Mouse (Mus musculus) hematopoietic stem cell, adult 5-6 weeks (primary cell): Measurements from ENCODE around the gene Mapk14. TPM values are rescaled to one million over a fixed set of nuclear protein-coding genes. Genes with fewer than 3 reads are reported as not detected.
"Not testable (repeated sequence)": the region's sequence is repeated elsewhere in the genome, so short reads cannot be mapped to it uniquely, and the experiment has no call there.

Experiments
- ATAC-seq, 2 experiments: fragments of 125-278 bp in 1 of 2; replicated peaks in 1 of 2; 2 replicates each; pipeline ENCODE4 v1.8.0; 2016 to 2017; ENCODE audit warnings: inconsistent platforms in 2 of 2, mild to moderate bottlenecking in 2 of 2, moderate number of reproducible peaks in 2 of 2, low read depth in 1 of 2, moderate TSS enrichment in 1 of 2; ENCODE audit not compliant: low FRiP score in 2 of 2, poor library complexity in 2 of 2, severe bottlenecking in 2 of 2, insufficient read depth in 1 of 2, low TSS enrichment in 1 of 2
- total RNA-seq: library from RNA; stranded (forward); fragments of 172-1452, 232-1000 nt; gene quantifications from 2 replicates; pipeline ENCODE4 v1.2.3, GENCODE M21; 2017

Mapk14 gene
- total RNA-seq, 1 experiment from 2014 or later, result 79.5 TPM

GRCm38 (mm10) chr17:28766203-28766602, 75.1 kb downstream of the Mapk14 start:
- ATAC-seq, result no peak

DNA sequence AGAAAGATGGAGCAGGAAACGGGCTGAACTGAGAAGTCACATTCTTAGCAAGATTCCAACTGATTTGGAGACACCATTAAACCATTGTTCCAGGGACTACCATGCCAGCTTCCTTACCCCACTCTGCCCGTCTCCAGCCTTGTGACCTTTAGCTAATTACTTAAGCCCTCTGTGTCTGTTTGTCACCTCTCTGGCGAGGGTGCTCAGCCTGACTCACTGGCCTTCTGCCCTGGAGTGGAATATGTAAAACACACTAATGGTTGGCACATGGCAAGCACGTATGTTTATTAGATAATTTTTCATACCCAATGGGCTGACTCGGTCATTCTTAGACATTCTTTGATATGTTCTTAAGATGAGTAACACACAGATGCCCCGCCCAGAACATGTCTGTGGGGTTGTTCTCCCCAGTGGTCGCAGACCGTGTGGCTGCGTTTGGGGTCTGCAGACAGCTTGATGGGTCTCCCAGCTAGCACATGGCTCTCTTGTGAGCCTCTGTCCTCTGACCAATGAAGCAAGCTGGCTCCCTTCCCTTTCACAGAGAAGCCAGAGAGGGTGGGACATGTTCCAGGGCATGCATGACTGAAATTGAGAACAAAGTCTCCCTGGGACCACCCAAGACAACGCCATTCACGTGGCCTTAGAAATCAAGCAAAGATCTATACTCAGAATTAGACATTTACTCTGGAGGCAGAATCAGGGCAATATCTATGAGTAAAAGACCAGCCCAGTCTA, 75.8 kb downstream of the Mapk14 start:
- no peak for ATAC-seq

DNA sequence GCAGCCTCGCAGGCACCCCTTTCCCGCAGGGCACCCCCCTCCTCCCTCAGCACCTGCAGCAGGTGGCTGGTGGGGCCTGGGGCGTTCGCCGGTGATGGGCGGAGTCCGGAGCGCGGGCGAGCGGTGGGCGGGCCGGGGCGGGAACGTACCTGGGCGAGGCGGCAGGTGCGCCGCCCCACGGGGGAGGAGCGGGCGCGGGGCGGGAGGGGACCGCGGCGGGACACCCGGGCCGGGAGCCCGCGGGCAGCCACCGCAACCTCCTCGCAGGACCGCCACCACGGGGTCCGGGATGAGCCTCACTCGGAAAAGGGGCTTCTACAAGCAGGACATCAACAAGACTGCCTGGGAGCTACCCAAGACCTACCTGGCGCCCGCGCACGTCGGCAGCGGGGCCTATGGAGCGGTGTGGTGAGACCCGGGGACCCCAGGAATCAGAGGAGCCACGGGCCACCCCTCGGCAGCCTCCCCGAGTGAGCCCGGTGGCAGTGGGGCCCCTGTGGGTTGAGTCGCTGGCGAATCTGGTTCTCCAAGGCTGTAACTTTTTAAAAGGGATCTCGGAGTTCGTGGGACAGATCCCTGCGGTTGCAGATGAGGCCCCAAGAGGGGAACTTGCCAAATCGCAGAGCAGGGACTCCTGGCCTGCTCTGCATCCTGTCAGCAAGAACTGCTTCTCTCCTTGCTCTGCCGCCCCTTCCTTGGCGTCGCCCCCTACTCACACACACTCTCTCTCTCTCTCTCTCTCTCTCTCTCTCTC, 78.2 kb downstream of the Mapk14 start, which contains the start of gene Mapk13:
Mapk13 (plus strand) TSS at position 177 of the 754 bp plus-strand sequence.
- ATAC-seq, result peak; percentile 50 to 80; a peak in 3 of 4 replicates

DNA sequence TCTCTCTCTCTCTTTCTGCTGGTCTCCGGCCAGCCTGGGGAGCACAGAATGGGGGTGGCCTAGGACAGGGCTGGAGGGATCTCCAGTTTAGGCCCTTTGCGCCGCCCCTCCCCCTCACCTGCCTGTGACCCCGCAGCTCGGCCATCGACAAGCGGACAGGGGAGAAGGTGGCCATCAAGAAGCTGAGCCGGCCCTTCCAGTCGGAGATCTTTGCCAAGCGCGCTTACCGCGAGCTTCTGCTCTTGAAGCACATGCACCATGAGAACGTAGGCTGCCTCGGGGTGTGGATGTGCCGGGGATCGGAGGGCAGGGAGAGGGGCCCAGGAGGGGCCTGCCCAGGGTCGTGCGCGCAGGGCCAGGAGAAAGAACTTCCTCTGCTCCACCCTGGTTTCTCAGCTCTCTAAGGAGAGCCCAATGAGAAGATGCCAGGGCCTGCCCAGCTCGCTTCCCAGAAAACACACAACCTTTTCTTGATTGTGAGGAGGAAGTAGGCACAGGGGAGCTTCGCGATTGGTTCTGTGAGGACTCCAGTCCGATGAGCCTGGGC, 78.8 kb downstream of the Mapk14 start:
- peak; percentile 42 to 51; a peak in 2 of 4 replicates for ATAC-seq

GRCm38 (mm10) chr17:28771289-28771688, 80.2 kb downstream of the Mapk14 start:
- ATAC-seq, result no peak

DNA sequence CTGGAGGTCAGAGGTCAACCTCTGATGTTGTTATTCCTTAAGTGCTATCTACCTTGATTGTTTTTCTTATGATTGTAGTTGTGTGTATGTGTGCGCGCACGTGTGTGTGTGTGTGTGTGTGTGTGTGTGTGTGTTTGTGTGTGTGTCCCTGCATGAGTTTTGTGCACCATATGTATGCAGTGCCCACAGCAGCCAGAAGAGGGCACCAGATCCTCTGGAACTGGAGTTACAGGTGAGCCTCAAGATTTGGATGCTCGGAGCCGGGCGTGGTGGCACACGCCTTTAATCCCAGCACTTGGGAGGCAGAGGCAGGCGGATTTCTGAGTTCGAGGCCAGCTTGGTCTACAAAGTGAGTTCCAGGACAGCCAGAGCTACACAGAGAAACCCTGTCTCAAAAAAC, 83.2 kb downstream of the Mapk14 start:
- ATAC-seq, result not testable (repeated sequence)

DNA sequence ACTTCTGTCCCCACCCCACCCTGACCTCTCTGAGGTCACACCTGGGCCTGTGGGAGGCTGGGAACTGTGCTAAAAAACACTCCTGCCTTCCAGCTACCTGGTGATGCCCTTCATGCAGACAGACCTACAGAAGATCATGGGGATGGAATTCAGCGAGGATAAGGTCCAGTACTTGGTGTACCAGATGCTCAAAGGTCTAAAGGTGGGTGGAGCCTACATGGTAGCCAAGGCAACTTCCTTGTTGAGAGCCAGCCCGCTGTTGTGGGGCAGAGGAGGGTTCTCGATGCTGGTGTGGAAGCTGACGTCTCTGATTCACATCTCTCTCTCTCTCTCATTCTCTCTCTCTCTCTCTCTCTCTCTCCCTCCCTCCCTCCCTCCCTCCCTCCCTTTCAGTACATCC, 84.0 kb downstream of the Mapk14 start:
- ATAC-seq, result no peak

- no peak for ATAC-seq
These were observed 85.7 kb downstream of the Mapk14 start for GRCm38 (mm10) chr17:28776817-28777216.

GRCm38 (mm10) chr17:28777231-28778005, 86.3 kb downstream of the Mapk14 start:
- ATAC-seq, result no peak

- no peak for ATAC-seq
These were observed 88.6 kb downstream of the Mapk14 start for GRCm38 (mm10) chr17:28779735-28780134.

DNA sequence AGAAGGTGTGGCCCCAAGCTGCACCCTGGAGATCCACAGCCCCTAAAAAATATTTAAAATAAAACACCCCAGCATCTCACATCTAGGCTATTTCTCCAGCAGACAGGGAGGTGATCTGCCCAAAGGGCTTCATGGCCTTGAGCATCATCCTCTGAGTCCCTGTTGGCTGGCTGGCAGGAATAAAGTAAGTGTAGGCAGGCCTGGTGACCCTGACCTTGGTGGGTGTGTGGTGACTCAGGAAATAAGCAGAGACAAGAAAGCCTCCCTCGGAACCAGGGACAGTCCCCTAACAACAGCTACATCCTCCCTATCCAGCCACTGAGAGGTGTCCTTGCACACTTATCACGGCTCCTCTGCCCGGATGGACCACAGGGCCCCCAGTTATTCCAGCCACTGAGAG, 89.7 kb downstream of the Mapk14 start:
- no peak for ATAC-seq

GRCm38 (mm10) chr17:28781290-28782045, 90.3 kb downstream of the Mapk14 start:
- no peak for ATAC-seq

DNA sequence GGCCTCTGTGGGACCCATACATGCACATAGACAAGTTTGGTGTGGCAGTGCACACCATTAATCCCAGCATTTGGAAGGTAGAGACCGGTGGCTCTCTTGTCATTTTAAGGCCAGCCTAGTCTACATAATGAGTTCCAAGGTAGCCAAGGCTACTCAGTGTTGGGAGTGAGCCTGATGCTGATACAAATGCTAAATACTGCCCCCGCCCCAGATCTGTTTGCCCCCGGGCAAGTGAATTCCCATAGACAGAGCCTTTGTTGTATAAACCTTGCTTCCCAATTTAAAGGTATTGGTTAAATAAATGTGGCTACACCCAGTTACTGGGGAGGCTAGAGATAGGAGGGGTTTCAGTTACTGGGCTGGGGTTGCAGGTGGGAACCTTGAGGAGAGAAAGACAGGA, 93.9 kb downstream of the Mapk14 start:
- ATAC-seq, result no peak

- no peak for ATAC-seq
These were observed 96.4 kb downstream of the Mapk14 start for GRCm38 (mm10) chr17:28787507-28787906.

DNA sequence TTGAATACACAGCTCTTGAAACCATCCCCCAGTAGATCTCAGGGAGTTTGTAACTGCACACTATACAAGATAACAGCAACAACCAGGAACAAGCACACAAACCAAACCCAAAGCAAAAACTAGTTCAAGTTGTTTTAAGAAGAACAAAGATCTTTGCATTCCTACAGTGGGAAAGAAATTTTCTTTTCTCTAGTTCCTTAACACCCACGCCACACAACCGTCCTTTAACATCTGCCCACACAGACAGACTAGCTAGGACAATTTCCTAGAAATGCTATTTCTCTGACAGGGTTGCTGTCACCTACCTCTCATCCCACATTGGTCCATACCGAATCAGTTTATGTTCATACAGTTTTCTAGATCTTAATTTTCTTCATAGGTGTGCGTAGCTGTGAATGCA, 105.9 kb downstream of the Mapk14 start:
- ATAC-seq, result no peak
